Mouse (Mus musculus): ENCODE data around the gene Wdr24. TPM values are rescaled to one million over a fixed set of nuclear protein-coding genes. Genes with fewer than 3 reads are reported as not detected.

Wdr24 gene
- polyA plus RNA-seq, 1 experiment from 2014 or later: 22.9 TPM

- ATAC-seq (ENCODE audit: low read depth): no peak
- Histone ChIP-seq H3K9me3 (ENCODE audit: control insufficient read depth, low read length) (no peaks in the 10 kb centered on the region), H3K27ac (replicated peaks; ENCODE audit: low read depth, low read length) (no peak overlapping the region; the same call in 1 of the 2 replicates), H3K36me3 (ENCODE audit: control insufficient read depth, insufficient read depth, low read length) (peaks cover 38% of the 10 kb centered on the region), H3K4me3 (ENCODE audit: low read depth, low read length) (peak overlapping the region; percentile 44; the same call in 1 of the 2 replicates), H3K4me2 (ENCODE audit: low read depth, low read length) (peak overlapping the region; percentile 88), H3K4me1 (ENCODE audit: control insufficient read depth, insufficient read depth, low read length) (peaks cover 20% of the 10 kb centered on the region), H3K9ac (ENCODE audit: low read depth, low read length) (peak overlapping the region; percentile 67), H3K27me3 (replicated peaks; ENCODE audit: control insufficient read depth, insufficient read depth, low read length) (no peaks in the 10 kb centered on the region)
- DNase-seq (ENCODE audit: low spot score): no peak
- WGBS: 34% methylated on average over 3 of the region's 3 CpGs
These were observed 14.1 kb downstream of the Wdr24 start for GRCm38 (mm10) chr17:25837533-25837932.

GRCm38 (mm10) chr17:25838904-25839303 lies 15.5 kb downstream of the Wdr24 start:
- WGBS: 87% methylated on average over 4 of the region's 4 CpGs
- no peak overlapping the region for H3K27ac ChIP-seq (replicated peaks; ENCODE audit: low read depth, low read length)
- peaks cover 38% of the 10 kb centered on the region for H3K36me3 ChIP-seq (ENCODE audit: control insufficient read depth, insufficient read depth, low read length)

GRCm38 (mm10) chr17:25839455-25840235 lies 16.2 kb downstream of the Wdr24 start:
- peaks cover 38% of the 10 kb centered on the region for H3K36me3 ChIP-seq (ENCODE audit: control insufficient read depth, insufficient read depth, low read length)
- DNase-seq (ENCODE audit: low spot score) (no peak), ATAC-seq (ENCODE audit: low read depth) (no peak)
- no peak overlapping the region for H3K27ac ChIP-seq (replicated peaks; ENCODE audit: low read depth, low read length)
- peaks cover 20% of the 10 kb centered on the region for H3K4me1 ChIP-seq (ENCODE audit: control insufficient read depth, insufficient read depth, low read length)
- no peaks in the 10 kb centered on the region for H3K27me3 ChIP-seq (replicated peaks; ENCODE audit: control insufficient read depth, insufficient read depth, low read length)
- H3K4me2 ChIP-seq (ENCODE audit: low read depth, low read length): no peak overlapping the region
- no peak overlapping the region for H3K4me3 ChIP-seq (ENCODE audit: low read depth, low read length)
- H3K9ac ChIP-seq (ENCODE audit: low read depth, low read length): no peak overlapping the region
- WGBS: 81% methylated on average over 14 of the region's 14 CpGs
- no peaks in the 10 kb centered on the region for H3K9me3 ChIP-seq (ENCODE audit: control insufficient read depth, low read length)

More at GRCm38 (mm10) chr17:25838904-25839303, 15.5 kb downstream of the Wdr24 start:
- Histone ChIP-seq H3K9me3 (ENCODE audit: control insufficient read depth, low read length) (no peaks in the 10 kb centered on the region), H3K9ac (ENCODE audit: low read depth, low read length) (no peak overlapping the region), H3K27me3 (replicated peaks; ENCODE audit: control insufficient read depth, insufficient read depth, low read length) (no peaks in the 10 kb centered on the region), H3K4me3 (ENCODE audit: low read depth, low read length) (no peak overlapping the region), H3K4me2 (ENCODE audit: low read depth, low read length) (no peak overlapping the region), H3K4me1 (ENCODE audit: control insufficient read depth, insufficient read depth, low read length) (peaks cover 27% of the 10 kb centered on the region)
- ATAC-seq (ENCODE audit: low read depth) (no peak), DNase-seq (ENCODE audit: low spot score) (no peak)

GRCm38 (mm10) chr17:25840519-25840918 lies 17.1 kb downstream of the Wdr24 start:
- ATAC-seq (ENCODE audit: low read depth): no peak
- no peak overlapping the region for H3K4me3 ChIP-seq (ENCODE audit: low read depth, low read length)

GRCm38 (mm10) chr17:25841117-25841880 lies 17.9 kb downstream of the Wdr24 start, which contains the start of gene Gm20683:
Gene Gm20683 (minus strand): TSS chr17:25841763.
- no peak for ATAC-seq (ENCODE audit: low read depth)
- H3K4me2 ChIP-seq (ENCODE audit: low read depth, low read length): no peak within 1 kb of the TSS
- no peak within 1 kb of the TSS for H3K27ac ChIP-seq (replicated peaks; ENCODE audit: low read depth, low read length)
- no peak for DNase-seq (ENCODE audit: low spot score)
- peaks cover 13% of the 10 kb centered on the region; the same call in 1 of the 2 replicates for H3K4me1 ChIP-seq (ENCODE audit: control insufficient read depth, insufficient read depth, low read length)
- no peak within 1 kb of the TSS for H3K4me3 ChIP-seq (ENCODE audit: low read depth, low read length)
- WGBS: 92% methylated on average over 21 of the region's 22 CpGs
- H3K36me3 ChIP-seq (ENCODE audit: control insufficient read depth, insufficient read depth, low read length): peaks cover 38% of the 10 kb centered on the region
- H3K27me3 ChIP-seq (replicated peaks; ENCODE audit: control insufficient read depth, insufficient read depth, low read length): no peaks in the 10 kb centered on the region
- no peak within 1 kb of the TSS for H3K9ac ChIP-seq (ENCODE audit: low read depth, low read length)
- H3K9me3 ChIP-seq (ENCODE audit: control insufficient read depth, low read length): no peaks in the 10 kb centered on the region

More at GRCm38 (mm10) chr17:25840519-25840918, 17.1 kb downstream of the Wdr24 start:
- WGBS: 93% methylated on average over 6 of the region's 6 CpGs
- Histone ChIP-seq H3K9ac (ENCODE audit: low read depth, low read length) (no peak overlapping the region), H3K9me3 (ENCODE audit: control insufficient read depth, low read length) (no peaks in the 10 kb centered on the region), H3K4me1 (ENCODE audit: control insufficient read depth, insufficient read depth, low read length) (peaks cover 14% of the 10 kb centered on the region; the same call in 1 of the 2 replicates), H3K36me3 (ENCODE audit: control insufficient read depth, insufficient read depth, low read length) (peaks cover 38% of the 10 kb centered on the region), H3K27ac (replicated peaks; ENCODE audit: low read depth, low read length) (no peak overlapping the region), H3K4me2 (ENCODE audit: low read depth, low read length) (no peak overlapping the region), H3K27me3 (replicated peaks; ENCODE audit: control insufficient read depth, insufficient read depth, low read length) (no peaks in the 10 kb centered on the region)
- DNase-seq (ENCODE audit: low spot score): no peak

- Histone ChIP-seq H3K9ac (ENCODE audit: low read depth, low read length) (no peak overlapping the region), H3K36me3 (ENCODE audit: control insufficient read depth, insufficient read depth, low read length) (peaks cover 42% of the 10 kb centered on the region), H3K27me3 (replicated peaks; ENCODE audit: control insufficient read depth, insufficient read depth, low read length) (no peaks in the 10 kb centered on the region), H3K27ac (replicated peaks; ENCODE audit: low read depth, low read length) (no peak overlapping the region), H3K9me3 (ENCODE audit: control insufficient read depth, low read length) (no peaks in the 10 kb centered on the region), H3K4me1 (ENCODE audit: control insufficient read depth, insufficient read depth, low read length) (peaks cover 10% of the 10 kb centered on the region; the same call in 1 of the 2 replicates), H3K4me3 (ENCODE audit: low read depth, low read length) (no peak overlapping the region), H3K4me2 (ENCODE audit: low read depth, low read length) (no peak overlapping the region)
- WGBS: 82% methylated on average over 3 of the region's 3 CpGs
- ATAC-seq (ENCODE audit: low read depth) (no peak), DNase-seq (ENCODE audit: low spot score) (no peak)
These were observed 19.1 kb downstream of the Wdr24 start for GRCm38 (mm10) chr17:25842509-25842908.

- Histone ChIP-seq H3K4me2 (ENCODE audit: low read depth, low read length) (peak overlapping the region; percentile 88), H3K9me3 (ENCODE audit: control insufficient read depth, low read length) (no peaks in the 10 kb centered on the region), H3K4me3 (ENCODE audit: low read depth, low read length) (peak overlapping the region; percentile 89), H3K27ac (replicated peaks; ENCODE audit: low read depth, low read length) (no peak overlapping the region), H3K9ac (ENCODE audit: low read depth, low read length) (peak overlapping the region; percentile 88), H3K4me1 (ENCODE audit: control insufficient read depth, insufficient read depth, low read length) (peaks cover 10% of the 10 kb centered on the region; the same call in 1 of the 2 replicates), H3K27me3 (replicated peaks; ENCODE audit: control insufficient read depth, insufficient read depth, low read length) (no peaks in the 10 kb centered on the region), H3K36me3 (ENCODE audit: control insufficient read depth, insufficient read depth, low read length) (peaks cover 48% of the 10 kb centered on the region)
- WGBS: 89% methylated on average over 4 of the region's 4 CpGs
- ATAC-seq (ENCODE audit: low read depth) (no peak), DNase-seq (ENCODE audit: low spot score) (no peak)
These were observed 19.7 kb downstream of the Wdr24 start for GRCm38 (mm10) chr17:25843122-25843521.

- Histone ChIP-seq H3K4me2 (ENCODE audit: low read depth, low read length) (peak overlapping the region; percentile 88), H3K9me3 (ENCODE audit: control insufficient read depth, low read length) (no peaks in the 10 kb centered on the region), H3K9ac (ENCODE audit: low read depth, low read length) (peak overlapping the region; percentile 88), H3K36me3 (ENCODE audit: control insufficient read depth, insufficient read depth, low read length) (peaks cover 51% of the 10 kb centered on the region), H3K27me3 (replicated peaks; ENCODE audit: control insufficient read depth, insufficient read depth, low read length) (no peaks in the 10 kb centered on the region), H3K27ac (replicated peaks; ENCODE audit: low read depth, low read length) (peak overlapping the region; percentile 80), H3K4me3 (ENCODE audit: low read depth, low read length) (peak overlapping the region; percentile 89), H3K4me1 (ENCODE audit: control insufficient read depth, insufficient read depth, low read length) (peaks cover 10% of the 10 kb centered on the region; the same call in 1 of the 2 replicates)
- WGBS: 4% methylated on average over 23 of the region's 38 CpGs
- DNase-seq (ENCODE audit: low spot score) (no peak), ATAC-seq (ENCODE audit: low read depth) (no peak; the same call in 1 of the 2 replicates)
These were observed 20.4 kb downstream of the Wdr24 start for GRCm38 (mm10) chr17:25843636-25844395.

Measured in embryonic facial prominence, embryonic 14.5 days (tissue).